Mouse (Mus musculus) ES-E14 (cell line): ENCODE measurements at regions not wholly inside any gene's neighbourhood (a gene's known extent, or its start where the extent isn't known, plus 50 kb on each side); places are given as distances from the start of the nearest gene placed in this dataset.

Source experiments
- DNase-seq: peaks from one replicate; pipeline ENCODE4 v3.0.0-alpha.2; 2013; ENCODE audit warnings: low read depth, low spot score
- H3K27ac ChIP-seq: 2 replicates; pipeline ENCODE4 v1.5.1; 2012; ENCODE audit warnings: low read depth, mild to moderate bottlenecking, low read length, moderate library complexity, mixed read lengths; ENCODE audit not compliant: poor library complexity, insufficient read depth, severe bottlenecking
- H3K36me3 ChIP-seq: 2 replicates; pipeline ENCODE4 v1.6.1; 2012; ENCODE audit warnings: mild to moderate bottlenecking, low read length, moderate library complexity, mixed read lengths; ENCODE audit not compliant: control insufficient read depth, poor library complexity, insufficient read depth, severe bottlenecking
- H3K4me1 ChIP-seq, 2 experiments: fragments of 150-350 bp in 1 of 2; sonication (generic) in 1 of 2; 2 replicates each; pipeline ENCODE4 v1.6.1; 2012; ENCODE audit warnings: low read length in 2 of 2, mild to moderate bottlenecking in 1 of 2, mixed read lengths in 1 of 2; ENCODE audit not compliant: control insufficient read depth in 2 of 2, insufficient read depth in 2 of 2, poor library complexity in 1 of 2
- H3K4me3 ChIP-seq, 2 experiments: fragments of 150-350 bp in 1 of 2; sonication (generic) in 1 of 2; 2 replicates each; pipeline ENCODE4 v1.5.1; 2012; ENCODE audit warnings: low read length in 2 of 2, low read depth in 1 of 2, mild to moderate bottlenecking in 1 of 2, mixed read lengths in 1 of 2; ENCODE audit not compliant: insufficient read depth in 1 of 2, poor library complexity in 1 of 2, severe bottlenecking in 1 of 2
- H3K9ac ChIP-seq: 2 replicates; pipeline ENCODE4 v1.6.1; 2012; ENCODE audit warnings: low read depth, mild to moderate bottlenecking, low read length, mixed read lengths; ENCODE audit not compliant: poor library complexity, insufficient read depth, severe bottlenecking
- H3K9me3 ChIP-seq: fragments of 150-350 bp; sonication (generic); 2 replicates; pipeline ENCODE4 v1.6.1; 2012; ENCODE audit warnings: low read depth, mild to moderate bottlenecking, low read length; ENCODE audit not compliant: control insufficient read depth, insufficient read depth
- CHD2 ChIP-seq: IDR thresholded peaks from 2 replicates; pipeline ENCODE4 v1.6.1; 2014; ENCODE audit warnings: mild to moderate bottlenecking, low read depth, low read length, inconsistent platforms
- HCFC1 ChIP-seq: IDR thresholded peaks from 2 replicates; pipeline ENCODE4 v1.6.1; 2012; ENCODE audit warnings: low read length, inconsistent platforms, borderline replicate concordance; ENCODE audit not compliant: insufficient read depth
- MAFK ChIP-seq: IDR thresholded peaks from 2 replicates; pipeline ENCODE4 v1.6.1; 2014; ENCODE audit warnings: mild to moderate bottlenecking, low read depth, low read length, inconsistent platforms; ENCODE audit not compliant: insufficient read depth
- ZC3H11A ChIP-seq: IDR thresholded peaks from 2 replicates; pipeline ENCODE4 v1.6.1; 2012; ENCODE audit warnings: low read depth, mild to moderate bottlenecking, inconsistent platforms, low read length, borderline replicate concordance
- ZNF384 ChIP-seq: IDR thresholded peaks from 2 replicates; pipeline ENCODE4 v1.6.1; 2012; ENCODE audit warnings: low read depth, low read length, inconsistent platforms
- in situ Hi-C, 2 experiments: fragments of 600-800 bp; cut with MboI; formaldehyde crosslinking; loops; one replicate each; pipeline ENCODE4 v1.15.1; 2025; ENCODE audit warnings: low sequenced_read_pairs in 2 of 2, inconsistent platforms in 1 of 2; ENCODE audit not compliant: unreplicated experiment in 2 of 2

- DNase-seq: no peak
- no peak overlapping the region for H3K9ac ChIP-seq
- no peak for TF ChIP-seq ZNF384
- no peak for TF ChIP-seq HCFC1
- no peak for TF ChIP-seq MAFK
- no peak for TF ChIP-seq ZC3H11A
- no peak for TF ChIP-seq CHD2
- H3K36me3 ChIP-seq: no peaks in the 10 kb centered on the region
- 0 out of 4 replicates have a peak, but pooled peaks cover 0 to 2% of the 10 kb centered on the region in 2 experiments for H3K4me1 ChIP-seq
- no peaks in the 10 kb centered on the region for H3K9me3 ChIP-seq
- in situ Hi-C loops: no loop called here
- no peak overlapping the region for H3K4me3 ChIP-seq
- no peak overlapping the region for H3K27ac ChIP-seq
Measured at GRCm38 (mm10) chr1:51632851-51633250, 154.6 kb upstream of the Nabp1 start.

- Histone ChIP-seq H3K9me3 (no peaks in the 10 kb centered on the region), H3K27ac (no peak overlapping the region), H3K36me3 (no peaks in the 10 kb centered on the region), H3K9ac (no peak overlapping the region), H3K4me3 (no peak overlapping the region), H3K4me1 (peaks cover 3 to 5% of the 10 kb centered on the region in 2 experiments; a peak in 2 of 4 replicates)
- in situ Hi-C loops: no loop called here
- no peak for TF ChIP-seq CHD2
- TF ChIP-seq ZC3H11A: no peak
- no peak for TF ChIP-seq MAFK
- no peak for TF ChIP-seq ZNF384
- no peak for TF ChIP-seq HCFC1
- DNase-seq: no peak
Measured at GRCm38 (mm10) chr1:51629848-51630247, 151.6 kb upstream of the Nabp1 start.

- H3K27ac ChIP-seq: no peak overlapping the region
- no peak for DNase-seq
- no peak overlapping the region for H3K4me3 ChIP-seq
- TF ChIP-seq ZNF384 (no peak), CHD2 (no peak), MAFK (no peak), HCFC1 (no peak)
- no peaks in the 10 kb centered on the region for H3K9me3 ChIP-seq
- peaks cover 5 to 6% of the 10 kb centered on the region in 2 experiments for H3K4me1 ChIP-seq
- in situ Hi-C loops: no loop called here
- no peaks in the 10 kb centered on the region for H3K36me3 ChIP-seq
- H3K9ac ChIP-seq: no peak overlapping the region
Measured at GRCm38 (mm10) chr1:51628137-51628793, 150.0 kb upstream of the Nabp1 start.

GRCm38 (mm10) chr1:51626303-51626702, 148.1 kb upstream of the Nabp1 start:
- Histone ChIP-seq H3K4me3 (no peak overlapping the region), H3K36me3 (no peaks in the 10 kb centered on the region), H3K9ac (no peak overlapping the region), H3K27ac (no peak overlapping the region), H3K4me1 (peaks cover 8 to 12% of the 10 kb centered on the region in 2 experiments), H3K9me3 (no peaks in the 10 kb centered on the region)
- in situ Hi-C loops: no loop called here
- no peak for TF ChIP-seq HCFC1
- TF ChIP-seq CHD2: no peak
- no peak for TF ChIP-seq MAFK
- TF ChIP-seq ZNF384: no peak
- no peak for DNase-seq

- H3K9ac ChIP-seq: peak overlapping the region; percentile 65; the same call in 1 of the 2 replicates
- no peak for TF ChIP-seq MAFK
- peak; percentile 73 for TF ChIP-seq ZNF384
- no peak for TF ChIP-seq HCFC1
Measured at GRCm38 (mm10) chr1:51625079-51625478, 146.9 kb upstream of the Nabp1 start.

More at GRCm38 (mm10) chr1:51625079-51625478, 146.9 kb upstream of the Nabp1 start:
- H3K9me3 ChIP-seq: no peaks in the 10 kb centered on the region
- peak overlapping the region in 1 of 2 experiments; percentile 71; a peak in 3 of 4 replicates for H3K4me3 ChIP-seq
- peaks cover 8 to 12% of the 10 kb centered on the region in 2 experiments for H3K4me1 ChIP-seq
- no peaks in the 10 kb centered on the region for H3K36me3 ChIP-seq
- DNase-seq: no peak
- in situ Hi-C loops: no loop called here
- H3K27ac ChIP-seq: peak overlapping the region; percentile 81
